Mouse (Mus musculus): ENCODE data around the gene Eef1b2. TPM values are rescaled to one million over a fixed set of nuclear protein-coding genes. Genes with fewer than 3 reads are reported as not detected.
"Not testable (repeated sequence)": the region's sequence is repeated elsewhere in the genome, so short reads cannot be mapped to it uniquely, and the experiment has no call there.

Eef1b2 gene
- polyA plus RNA-seq, 1 experiment from 2014 or later = 333 TPM

DNA sequence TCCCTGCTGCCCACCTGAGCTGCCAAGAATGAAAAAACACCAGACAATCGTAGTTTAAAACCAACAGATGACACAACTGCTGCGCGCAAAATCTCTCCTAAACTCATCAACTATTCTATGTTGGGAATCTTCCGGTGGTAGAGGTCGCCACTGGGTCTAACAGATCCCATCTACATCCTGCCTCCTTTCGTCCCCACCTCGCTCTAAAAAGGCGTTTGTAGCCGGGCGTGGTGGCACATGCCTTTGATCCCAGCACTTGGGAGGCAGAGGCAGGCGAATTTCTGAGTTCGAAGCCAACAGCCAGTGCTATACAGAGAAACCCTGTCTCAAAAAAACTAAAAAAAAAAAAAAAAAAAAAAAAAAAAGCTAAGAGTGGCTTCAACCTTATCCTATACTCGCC is 36.4 kb upstream of the Eef1b2 start:
- Histone ChIP-seq H3K4me1 (ENCODE audit: control insufficient read depth, insufficient read depth, low read length) (no peaks in the 10 kb centered on the region), H3K27ac (ENCODE audit: low read length) (no peak overlapping the region), H3K4me3 (ENCODE audit: low read length) (no peak overlapping the region), H3K9me3 (replicated peaks; ENCODE audit: control insufficient read depth, low read length) (no peaks in the 10 kb centered on the region), H3K27me3 (ENCODE audit: control insufficient read depth, insufficient read depth, low read length) (no peaks in the 10 kb centered on the region), H3K4me2 (ENCODE audit: low read depth, low read length) (no peak overlapping the region), H3K9ac (ENCODE audit: low read length) (no peak overlapping the region), H3K36me3 (ENCODE audit: control insufficient read depth, insufficient read depth) (peaks cover 31% of the 10 kb centered on the region)
- ATAC-seq (replicated peaks; ENCODE audit: extremely low read depth, insufficient read depth, low FRiP score) = no peak
- 94% methylated on average over 13 of the region's 13 CpGs for WGBS

DNA sequence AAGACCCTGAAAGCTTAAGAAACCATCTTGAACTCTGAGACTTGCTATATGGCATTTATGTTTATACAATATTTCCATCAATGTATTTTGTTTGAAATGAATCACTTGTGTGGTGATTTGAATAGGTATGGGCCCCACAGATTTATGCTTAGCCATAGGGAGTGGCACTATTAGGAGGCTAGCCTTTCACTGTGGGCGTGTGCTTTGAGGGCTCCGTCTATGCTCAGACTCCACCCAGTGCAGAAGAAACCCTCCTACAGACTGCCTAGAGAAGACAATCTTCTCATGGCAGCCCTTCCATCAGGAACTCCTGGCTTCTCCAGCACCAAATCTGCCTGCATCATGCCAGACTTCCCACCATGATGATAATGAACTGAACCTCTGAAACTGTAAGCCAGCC is 8.0 kb upstream of the Eef1b2 start:
- ATAC-seq (replicated peaks; ENCODE audit: extremely low read depth, insufficient read depth, low FRiP score) = no peak
- 0 out of 2 replicates have a peak, but pooled peaks cover under 1% of the 10 kb centered on the region for H3K4me1 ChIP-seq (ENCODE audit: control insufficient read depth, insufficient read depth, low read length)
- WGBS = 79% methylated on average over 2 of the region's 2 CpGs
- no peaks in the 10 kb centered on the region for H3K27me3 ChIP-seq (ENCODE audit: control insufficient read depth, insufficient read depth, low read length)
- peaks cover 54% of the 10 kb centered on the region for H3K36me3 ChIP-seq (ENCODE audit: control insufficient read depth, insufficient read depth)
- no peak overlapping the region for H3K4me2 ChIP-seq (ENCODE audit: low read depth, low read length)
- H3K9me3 ChIP-seq (replicated peaks; ENCODE audit: control insufficient read depth, low read length) = no peaks in the 10 kb centered on the region
- no peak overlapping the region for H3K4me3 ChIP-seq (ENCODE audit: low read length)
- H3K27ac ChIP-seq (ENCODE audit: low read length) = no peak overlapping the region
- H3K9ac ChIP-seq (ENCODE audit: low read length) = no peak overlapping the region

DNA sequence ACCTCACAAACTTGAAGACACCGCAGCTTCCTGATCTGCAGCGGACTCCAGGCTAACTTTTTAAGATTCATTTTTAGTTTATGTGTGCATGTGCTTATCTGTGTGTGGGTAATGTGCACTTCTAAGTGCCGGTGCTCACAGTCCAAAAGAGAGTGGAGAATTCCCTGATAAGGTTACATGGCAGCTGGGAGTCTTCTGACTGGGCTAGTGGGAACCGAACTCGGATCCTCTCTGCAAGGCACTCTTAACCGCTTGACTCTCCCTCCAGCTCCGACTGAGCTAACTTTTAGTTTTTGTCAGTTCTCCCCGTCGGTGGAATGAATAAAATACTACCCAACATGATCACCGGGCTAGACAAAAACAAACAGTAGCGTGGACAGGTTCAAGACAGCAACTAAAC is 772 bp upstream of the Eef1b2 start:
- Histone ChIP-seq H3K27me3 (ENCODE audit: control insufficient read depth, insufficient read depth, low read length) (no peaks in the 10 kb centered on the region), H3K4me3 (ENCODE audit: low read length) (peak overlapping the region; percentile 99), H3K4me1 (ENCODE audit: control insufficient read depth, insufficient read depth, low read length) (peaks cover 22% of the 10 kb centered on the region), H3K27ac (ENCODE audit: low read length) (peak overlapping the region; percentile 96), H3K9me3 (replicated peaks; ENCODE audit: control insufficient read depth, low read length) (no peaks in the 10 kb centered on the region), H3K9ac (ENCODE audit: low read length) (peak overlapping the region; percentile 99), H3K4me2 (ENCODE audit: low read depth, low read length) (peak overlapping the region; percentile 80), H3K36me3 (ENCODE audit: control insufficient read depth, insufficient read depth) (peaks cover 31% of the 10 kb centered on the region)
- ATAC-seq (replicated peaks; ENCODE audit: extremely low read depth, insufficient read depth, low FRiP score) = no peak
- 4% methylated on average over 11 of the region's 11 CpGs for WGBS

DNA sequence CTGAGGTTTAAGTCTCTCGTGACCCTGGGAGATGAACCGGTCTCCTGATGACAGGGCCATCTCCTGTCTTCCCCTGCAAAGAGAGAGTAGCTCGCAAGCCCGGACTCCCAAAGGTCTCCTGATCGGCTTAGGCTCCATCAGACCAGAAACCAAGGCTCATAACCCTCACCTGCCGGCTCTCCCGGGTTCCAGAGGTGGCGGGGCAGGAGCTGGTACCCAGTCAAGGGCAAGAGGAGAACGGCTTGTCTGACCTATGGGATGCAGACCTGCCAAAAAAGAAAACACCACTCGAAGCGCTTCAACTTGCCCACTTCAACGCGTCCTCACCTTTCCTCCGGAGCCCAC is 394 bp upstream of the Eef1b2 start:
- Histone ChIP-seq H3K27me3 (ENCODE audit: control insufficient read depth, insufficient read depth, low read length) (no peaks in the 10 kb centered on the region), H3K27ac (ENCODE audit: low read length) (peak overlapping the region; percentile 96), H3K4me3 (ENCODE audit: low read length) (peak overlapping the region; percentile 99), H3K4me2 (ENCODE audit: low read depth, low read length) (peak overlapping the region; percentile 80), H3K9me3 (replicated peaks; ENCODE audit: control insufficient read depth, low read length) (no peaks in the 10 kb centered on the region), H3K36me3 (ENCODE audit: control insufficient read depth, insufficient read depth) (peaks cover 29% of the 10 kb centered on the region), H3K4me1 (ENCODE audit: control insufficient read depth, insufficient read depth, low read length) (peaks cover 22% of the 10 kb centered on the region), H3K9ac (ENCODE audit: low read length) (peak overlapping the region; percentile 99)
- peak; percentile 37 for ATAC-seq (replicated peaks; ENCODE audit: extremely low read depth, insufficient read depth, low FRiP score)
- 1% methylated on average over 14 of the region's 14 CpGs for WGBS

DNA sequence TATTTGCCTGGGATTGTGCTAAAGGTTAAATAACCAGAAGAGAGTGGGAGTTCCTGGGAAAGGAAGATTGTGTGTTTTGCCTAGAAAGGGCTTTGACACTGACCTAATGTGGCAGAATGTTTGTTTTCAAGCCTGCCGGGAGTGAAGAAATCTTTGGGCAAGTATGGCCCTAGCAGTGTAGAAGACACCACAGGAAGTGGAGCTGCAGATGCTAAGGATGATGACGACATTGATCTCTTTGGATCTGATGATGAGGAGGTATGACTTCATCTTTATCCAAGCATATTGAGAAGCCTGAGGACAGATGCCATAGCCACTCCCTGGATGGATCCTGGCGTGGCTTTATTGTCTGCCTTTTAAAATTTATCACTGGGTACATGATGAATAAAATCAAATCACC is 1.7 kb downstream of the Eef1b2 start:
- Histone ChIP-seq H3K9ac (ENCODE audit: low read length) (peak overlapping the region; percentile 99; the same call in 1 of the 2 replicates), H3K36me3 (ENCODE audit: control insufficient read depth, insufficient read depth) (peaks cover 22% of the 10 kb centered on the region), H3K27me3 (ENCODE audit: control insufficient read depth, insufficient read depth, low read length) (no peaks in the 10 kb centered on the region), H3K4me1 (ENCODE audit: control insufficient read depth, insufficient read depth, low read length) (peaks cover 27% of the 10 kb centered on the region), H3K27ac (ENCODE audit: low read length) (no peak overlapping the region), H3K4me3 (ENCODE audit: low read length) (peak overlapping the region; percentile 99; the same call in 1 of the 2 replicates), H3K4me2 (ENCODE audit: low read depth, low read length) (peak overlapping the region; percentile 80), H3K9me3 (replicated peaks; ENCODE audit: control insufficient read depth, low read length) (no peaks in the 10 kb centered on the region)
- ATAC-seq (replicated peaks; ENCODE audit: extremely low read depth, insufficient read depth, low FRiP score) = no peak
- 65% methylated on average over 3 of the region's 3 CpGs for WGBS

DNA sequence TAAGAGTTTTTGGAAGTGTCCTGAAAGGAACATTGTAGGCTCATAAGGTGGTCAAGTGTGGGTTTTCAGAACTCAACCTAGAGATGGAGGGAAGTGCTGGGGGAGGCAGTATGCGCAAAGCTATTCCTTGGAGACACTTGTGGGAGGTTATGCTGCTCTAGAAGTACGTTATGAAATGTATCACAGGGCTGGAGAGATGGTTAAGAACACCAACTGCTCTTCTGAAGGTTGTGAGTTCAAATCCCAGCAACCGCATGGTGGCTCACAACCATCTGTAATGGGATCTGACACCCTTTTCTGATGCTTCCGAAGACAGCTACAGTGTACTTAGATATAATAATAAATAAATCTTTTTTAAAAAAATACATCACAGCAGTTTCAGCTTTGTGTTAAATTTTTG is 3.5 kb downstream of the Eef1b2 start:
- H3K27me3 ChIP-seq (ENCODE audit: control insufficient read depth, insufficient read depth, low read length) = no peaks in the 10 kb centered on the region

DNA sequence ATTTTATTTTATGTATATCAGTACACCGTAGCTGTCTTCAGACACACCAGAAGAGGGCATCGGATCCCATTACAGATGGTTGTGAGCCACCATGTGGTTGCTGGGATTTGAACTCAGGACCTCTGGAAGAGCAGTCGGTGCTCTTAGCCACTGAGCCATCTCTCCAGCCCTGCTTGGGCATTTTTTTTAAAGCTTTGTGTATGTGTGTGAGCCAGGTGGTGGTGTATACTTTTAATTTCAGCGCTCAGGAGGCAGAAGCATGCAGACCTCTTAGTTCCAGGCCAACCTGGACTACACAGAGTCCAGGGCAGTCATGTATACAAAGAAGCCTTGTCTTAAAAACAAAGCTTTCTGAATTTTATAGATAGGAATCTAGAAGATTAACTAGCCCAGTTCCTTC is 4.0 kb downstream of the Eef1b2 start:
- H3K27ac ChIP-seq (ENCODE audit: low read length); H3K9me3 ChIP-seq (replicated peaks; ENCODE audit: control insufficient read depth, low read length); H3K9ac ChIP-seq (ENCODE audit: low read length); H3K4me3 ChIP-seq (ENCODE audit: low read length); ATAC-seq (replicated peaks; ENCODE audit: extremely low read depth, insufficient read depth, low FRiP score); H3K27me3 ChIP-seq (ENCODE audit: control insufficient read depth, insufficient read depth, low read length); H3K4me2 ChIP-seq (ENCODE audit: low read depth, low read length): not testable (repeated sequence)
- Histone ChIP-seq H3K36me3 (ENCODE audit: control insufficient read depth, insufficient read depth) (peaks cover 22% of the 10 kb centered on the region), H3K4me1 (ENCODE audit: control insufficient read depth, insufficient read depth, low read length) (peaks cover 15% of the 10 kb centered on the region)
- 69% methylated on average over 4 of the region's 4 CpGs for WGBS

More for the DNA sequence above, 3.5 kb downstream of the Eef1b2 start:
- Histone ChIP-seq H3K27ac (ENCODE audit: low read length) (no peak overlapping the region), H3K9ac (ENCODE audit: low read length) (no peak overlapping the region), H3K4me2 (ENCODE audit: low read depth, low read length) (no peak overlapping the region), H3K36me3 (ENCODE audit: control insufficient read depth, insufficient read depth) (peaks cover 22% of the 10 kb centered on the region), H3K4me3 (ENCODE audit: low read length) (no peak overlapping the region), H3K4me1 (ENCODE audit: control insufficient read depth, insufficient read depth, low read length) (peaks cover 19% of the 10 kb centered on the region), H3K9me3 (replicated peaks; ENCODE audit: control insufficient read depth, low read length) (no peaks in the 10 kb centered on the region)
- ATAC-seq (replicated peaks; ENCODE audit: extremely low read depth, insufficient read depth, low FRiP score) = no peak
- WGBS = 94% methylated on average over 4 of the region's 4 CpGs

DNA sequence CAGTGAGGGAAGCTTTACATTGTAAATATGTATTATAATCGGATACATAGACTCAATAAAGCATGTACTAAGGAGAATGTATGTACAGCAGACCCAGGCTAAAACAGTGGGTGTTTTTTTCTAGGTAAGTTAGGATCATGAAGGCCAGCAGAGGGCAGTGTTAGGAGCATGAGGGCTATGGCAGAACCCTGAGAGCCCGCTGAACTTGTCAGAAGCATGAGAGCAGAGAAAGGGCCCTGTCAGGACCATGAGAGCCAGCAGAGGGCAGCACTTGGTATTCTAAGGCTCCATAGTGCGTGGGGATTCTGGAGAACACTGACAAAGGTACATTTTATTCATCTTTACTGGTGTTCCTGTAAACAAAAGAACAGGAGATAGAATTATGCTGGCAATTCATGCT is 4.4 kb downstream of the Eef1b2 start:
- 2% methylated on average over 3 of the region's 3 CpGs for WGBS
- no peaks in the 10 kb centered on the region for H3K27me3 ChIP-seq (ENCODE audit: control insufficient read depth, insufficient read depth, low read length)
- no peaks in the 10 kb centered on the region for H3K9me3 ChIP-seq (replicated peaks; ENCODE audit: control insufficient read depth, low read length)
- H3K9ac ChIP-seq (ENCODE audit: low read length) = no peak overlapping the region
- peaks cover 12% of the 10 kb centered on the region for H3K4me1 ChIP-seq (ENCODE audit: control insufficient read depth, insufficient read depth, low read length)
- no peak overlapping the region for H3K27ac ChIP-seq (ENCODE audit: low read length)
- H3K4me2 ChIP-seq (ENCODE audit: low read depth, low read length) = no peak overlapping the region
- peaks cover 22% of the 10 kb centered on the region for H3K36me3 ChIP-seq (ENCODE audit: control insufficient read depth, insufficient read depth)
- peak; percentile 68 for ATAC-seq (replicated peaks; ENCODE audit: extremely low read depth, insufficient read depth, low FRiP score)
- H3K4me3 ChIP-seq (ENCODE audit: low read length) = no peak overlapping the region

DNA sequence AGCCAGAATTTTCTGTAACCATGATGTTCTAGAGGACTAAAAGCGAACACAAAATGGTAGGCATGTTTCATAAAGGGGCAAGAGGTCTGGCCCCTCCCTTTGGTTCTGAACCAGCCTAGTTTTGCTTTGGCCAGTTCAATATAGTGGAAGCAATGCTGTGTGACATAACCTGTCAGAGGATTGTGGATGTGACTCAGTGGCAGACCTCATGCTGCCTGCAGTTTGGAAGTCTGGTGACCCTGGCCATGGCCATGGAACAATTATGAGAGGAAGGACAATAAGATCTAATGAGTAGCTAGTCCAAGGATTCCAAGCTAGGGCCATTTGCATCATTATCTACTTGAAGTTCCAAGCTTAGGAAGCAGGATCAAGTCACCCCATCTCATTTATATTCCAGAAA is 4.9 kb downstream of the Eef1b2 start:
- Histone ChIP-seq H3K4me1 (ENCODE audit: control insufficient read depth, insufficient read depth, low read length) (peaks cover 12% of the 10 kb centered on the region), H3K9me3 (replicated peaks; ENCODE audit: control insufficient read depth, low read length) (no peaks in the 10 kb centered on the region), H3K4me2 (ENCODE audit: low read depth, low read length) (no peak overlapping the region), H3K9ac (ENCODE audit: low read length) (no peak overlapping the region), H3K4me3 (ENCODE audit: low read length) (no peak overlapping the region), H3K27ac (ENCODE audit: low read length) (no peak overlapping the region), H3K27me3 (ENCODE audit: control insufficient read depth, insufficient read depth, low read length) (no peaks in the 10 kb centered on the region), H3K36me3 (ENCODE audit: control insufficient read depth, insufficient read depth) (peaks cover 22% of the 10 kb centered on the region)
- 96% methylated on average over 1 of the region's 1 CpGs for WGBS
- ATAC-seq (replicated peaks; ENCODE audit: extremely low read depth, insufficient read depth, low FRiP score) = no peak

DNA sequence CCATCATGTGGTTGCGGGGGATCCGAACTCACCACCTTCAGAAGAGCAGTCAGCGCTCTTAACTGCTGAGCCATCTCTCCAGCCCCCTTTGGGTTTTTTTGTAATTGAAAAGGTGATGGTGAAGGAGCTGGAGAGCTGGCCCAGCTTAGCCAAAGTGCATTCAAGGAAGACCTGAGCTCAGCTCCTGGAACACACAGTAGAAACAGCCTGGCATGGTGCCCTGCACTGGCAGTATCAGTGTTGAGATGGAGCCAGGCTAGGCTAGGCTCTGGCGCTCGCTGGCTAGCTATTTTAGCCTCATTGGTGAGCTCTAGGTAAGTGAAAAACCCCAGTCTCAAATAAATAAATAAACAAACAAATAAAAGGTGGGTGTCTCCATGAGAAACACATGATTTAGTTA is 5.6 kb downstream of the Eef1b2 start:
- H3K4me3 ChIP-seq (ENCODE audit: low read length) = no peak overlapping the region
- peak; percentile 63 for ATAC-seq (replicated peaks; ENCODE audit: extremely low read depth, insufficient read depth, low FRiP score)
- H3K27ac ChIP-seq (ENCODE audit: low read length) = no peak overlapping the region
- H3K9ac ChIP-seq (ENCODE audit: low read length) = no peak overlapping the region
- H3K36me3 ChIP-seq (ENCODE audit: control insufficient read depth, insufficient read depth) = peaks cover 22% of the 10 kb centered on the region
- peaks cover 12% of the 10 kb centered on the region for H3K4me1 ChIP-seq (ENCODE audit: control insufficient read depth, insufficient read depth, low read length)
- no peaks in the 10 kb centered on the region for H3K27me3 ChIP-seq (ENCODE audit: control insufficient read depth, insufficient read depth, low read length)
- 73% methylated on average over 5 of the region's 5 CpGs for WGBS
- no peak overlapping the region for H3K4me2 ChIP-seq (ENCODE audit: low read depth, low read length)
- no peaks in the 10 kb centered on the region for H3K9me3 ChIP-seq (replicated peaks; ENCODE audit: control insufficient read depth, low read length)

Data from heart, embryonic 16.5 days (tissue).